Mouse (Mus musculus) fat pad, adult 2 months (tissue): Measurements from ENCODE around the gene D330020A13Rik.
"Not testable (repeated sequence)": the region's sequence is repeated elsewhere in the genome, so short reads cannot be mapped to it uniquely, and the experiment has no call there.

Source experiments
- DNase-seq: peaks from one replicate; pipeline ENCODE4 v3.0.0-alpha.2; 2011; ENCODE audit warnings: low read depth, low spot score; ENCODE audit errors: extremely low read depth

D330020A13Rik gene

GRCm38 (mm10) chr6:120296589-120296988 is 2.4 kb downstream of the D330020A13Rik start:
- not testable (repeated sequence) for DNase-seq

GRCm38 (mm10) chr6:120301137-120301536 is 7.0 kb downstream of the D330020A13Rik start:
- DNase-seq, result no peak

DNA sequence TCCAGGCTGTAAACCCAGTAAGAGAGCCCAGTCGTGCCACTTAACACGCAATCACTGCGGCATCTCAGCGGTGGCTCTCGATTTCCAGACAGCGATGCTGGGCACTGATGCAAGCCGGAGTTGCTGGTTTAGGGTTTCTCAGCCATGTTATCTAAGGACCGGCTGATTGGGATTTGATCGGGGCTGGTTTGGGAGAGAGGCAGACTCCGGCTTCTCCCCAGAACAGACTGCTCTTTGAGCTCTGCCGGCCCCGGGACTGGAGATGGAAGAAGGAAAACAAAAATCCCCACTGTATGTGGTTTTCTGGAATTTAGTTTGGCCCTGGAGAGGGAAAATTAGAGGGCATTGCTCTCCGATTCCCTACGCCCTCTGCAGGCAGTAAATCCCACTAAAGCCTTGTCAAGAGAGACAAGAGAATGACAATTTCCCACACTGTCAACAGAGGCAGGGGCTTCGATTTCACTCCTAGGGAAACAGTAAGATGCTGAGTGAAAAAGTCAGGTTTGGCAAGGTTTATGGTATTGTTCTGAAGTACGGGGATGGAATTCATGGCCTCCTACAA is 8.7 kb downstream of the D330020A13Rik start:
- DNase-seq, result no peak

DNA sequence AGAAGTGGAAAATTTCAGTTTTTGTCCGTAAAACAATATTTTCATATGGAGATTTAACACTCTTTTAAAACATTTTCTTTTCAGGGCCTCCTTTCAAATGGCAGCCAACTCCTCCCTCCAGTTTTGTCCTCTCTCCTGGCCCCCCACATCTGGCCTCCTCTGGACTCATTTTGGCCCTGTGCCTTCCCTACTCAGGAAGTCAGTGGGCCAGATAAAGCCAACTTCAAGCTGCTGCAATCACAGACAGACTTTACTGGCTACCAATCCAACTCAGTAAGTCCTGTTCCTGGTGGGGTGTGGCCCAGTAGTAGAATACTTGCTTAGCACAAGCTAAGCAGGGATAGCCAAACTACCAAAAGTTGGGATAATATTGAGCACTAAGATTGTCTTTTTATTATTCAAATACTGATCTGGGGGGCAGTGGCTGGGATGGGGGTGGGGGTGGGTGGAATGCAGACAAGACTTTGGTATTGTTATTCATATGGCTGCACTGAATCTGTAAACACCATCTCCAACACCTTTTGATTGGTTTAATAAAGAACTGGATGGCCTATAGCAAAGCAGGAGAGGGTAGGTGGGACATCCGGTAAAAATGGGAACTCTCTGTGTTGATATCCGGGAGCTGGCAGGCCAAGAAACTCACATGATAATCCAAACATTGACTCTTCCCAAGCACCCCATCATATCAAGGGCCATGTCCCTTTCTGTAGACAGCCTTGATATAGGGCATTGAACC is 12.9 kb downstream of the D330020A13Rik start:
- DNase-seq, result no peak

GRCm38 (mm10) chr6:120309338-120309737 is 15.2 kb downstream of the D330020A13Rik start:
- DNase-seq, result no peak

DNA sequence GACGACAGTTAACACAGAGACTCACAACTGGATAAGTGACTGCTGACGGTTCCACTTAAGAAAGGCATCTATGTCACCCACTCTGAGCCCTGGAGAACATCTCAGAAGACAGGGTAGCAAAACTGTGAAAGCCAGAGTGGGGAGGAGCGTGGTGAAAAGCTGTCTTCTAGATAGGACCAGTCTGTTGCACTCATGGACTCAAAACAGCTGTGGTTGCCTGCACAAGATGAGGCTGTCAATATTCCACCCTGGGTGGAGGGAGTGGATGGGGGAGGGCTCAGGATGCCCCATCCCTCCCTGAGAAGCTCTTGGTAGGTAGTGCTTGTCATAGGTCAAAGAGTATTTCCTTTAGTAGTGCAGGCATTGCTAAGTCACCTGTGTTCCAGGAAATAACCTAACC is 15.6 kb downstream of the D330020A13Rik start:
- DNase-seq, result no peak

DNA sequence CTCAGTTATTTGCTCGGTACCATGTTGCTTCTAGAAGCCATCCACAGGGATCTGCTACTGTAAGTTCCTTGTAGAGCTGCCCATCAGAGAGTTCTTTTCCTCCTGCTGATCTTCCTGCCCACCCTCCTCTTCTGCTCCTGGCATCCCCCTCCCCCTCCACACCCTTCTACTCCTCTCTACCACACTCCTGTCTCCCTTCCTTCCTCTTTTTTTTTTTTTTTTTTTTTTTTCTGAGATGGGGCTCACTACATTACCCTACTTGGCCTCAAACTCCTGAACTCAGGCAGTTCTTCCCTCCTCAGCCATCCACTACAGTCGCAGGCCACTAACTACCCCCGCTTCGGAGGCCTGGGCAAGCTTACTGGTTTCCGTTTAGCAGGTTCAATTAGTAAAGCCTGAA is 18.3 kb downstream of the D330020A13Rik start:
- DNase-seq, result no peak

GRCm38 (mm10) chr6:120318303-120318940 is 24.3 kb downstream of the D330020A13Rik start:
- no peak for DNase-seq

- no peak for DNase-seq
Observed at GRCm38 (mm10) chr6:120319129-120319528, 25.0 kb downstream of the D330020A13Rik start.

- DNase-seq, result no peak
Observed at GRCm38 (mm10) chr6:120320369-120320768, 26.2 kb downstream of the D330020A13Rik start.

DNA sequence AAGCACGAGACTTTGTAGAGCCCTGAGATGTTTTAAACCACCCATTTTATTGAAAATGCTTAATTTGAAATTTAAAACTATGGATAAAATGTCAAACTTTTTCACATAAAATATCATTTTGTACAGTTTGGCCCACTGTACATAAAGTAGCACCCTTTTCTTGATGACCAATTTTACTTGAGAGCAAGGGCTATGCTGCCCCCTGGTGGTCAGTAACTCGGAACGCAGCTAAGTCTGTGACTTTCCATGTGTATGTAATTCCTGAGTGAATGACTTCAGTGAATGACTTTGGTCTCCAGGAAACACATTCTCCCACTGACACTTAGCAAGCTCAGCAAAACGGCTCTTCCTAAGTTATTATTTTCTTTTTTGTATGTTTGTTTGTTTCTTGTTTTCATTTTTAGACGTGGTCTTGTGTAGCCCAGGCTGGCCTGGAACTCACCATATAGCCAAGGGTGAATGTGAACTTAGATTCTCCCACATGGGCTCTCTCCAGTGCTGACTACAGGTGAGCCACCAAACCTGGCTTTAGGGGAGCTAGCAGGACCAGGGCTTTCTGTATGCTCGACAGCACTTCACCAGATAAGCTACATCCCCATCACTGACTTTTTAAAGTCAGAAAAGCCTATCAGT is 30.2 kb downstream of the D330020A13Rik start:
- DNase-seq, result peak; percentile 18

DNA sequence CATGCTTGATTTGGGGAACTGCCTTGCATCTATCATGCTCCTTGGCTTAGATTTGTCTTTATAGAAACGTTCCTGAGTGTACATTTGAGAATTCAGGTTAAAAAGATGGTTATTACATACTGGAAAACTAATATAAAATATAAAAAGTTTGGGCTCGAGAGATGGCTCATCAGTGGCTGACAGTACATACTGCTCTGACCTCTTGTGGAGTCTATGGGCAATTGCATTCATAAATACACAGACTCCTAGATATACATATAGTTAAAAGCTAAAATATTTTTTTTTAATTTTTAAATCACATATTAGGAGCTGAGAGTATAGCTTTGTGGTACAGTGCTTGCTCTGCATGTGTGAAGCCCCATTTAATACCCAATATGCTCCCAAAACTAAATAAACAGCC is 38.2 kb downstream of the D330020A13Rik start:
- DNase-seq, result no peak

DNA sequence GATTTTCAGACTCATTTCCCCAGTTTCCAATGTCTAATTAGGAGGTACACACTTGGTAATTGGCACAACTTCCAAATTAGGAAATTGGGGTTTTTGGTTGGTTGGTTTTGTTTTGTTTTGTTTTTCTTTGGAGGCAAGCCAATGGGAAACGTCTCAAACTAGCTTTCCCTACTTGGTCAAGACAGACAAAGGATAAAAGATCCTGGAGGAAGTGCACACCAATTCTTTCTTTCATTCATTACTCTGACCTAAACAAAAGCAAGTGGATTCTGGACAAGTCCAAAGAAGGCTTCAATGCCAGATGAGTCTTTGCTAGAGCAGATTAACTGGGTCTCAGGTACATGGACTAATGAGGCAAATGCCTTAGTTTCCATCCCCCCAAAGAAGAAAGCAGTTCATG is 49.8 kb downstream of the D330020A13Rik start:
- DNase-seq, result no peak
